Mouse (Mus musculus) adrenal gland, adult 2 months (tissue): ENCODE measurements around the gene Ptpdc1. TPM values are rescaled to one million over a fixed set of nuclear protein-coding genes. Genes with fewer than 3 reads are reported as not detected.

Experiments
- DNase-seq: peaks from one replicate; pipeline ENCODE4 v3.0.0; 2021
- long read RNA-seq: library from polyadenylated mRNA; stranded (forward); transcript quantifications from one replicate; pipeline ENCODE4 v2.0.0, GENCODE M21; 2021
- polyA plus RNA-seq: library from polyadenylated mRNA; depleted of rRNA; stranded (reverse); fragments of >200 nt; gene quantifications from 2 replicates; pipeline ENCODE4 v1.2.3, GENCODE M21; 2012; rRNA removed
- total RNA-seq, 2 experiments: library from RNA; stranded (reverse); gene quantifications; 2 replicates each; pipeline ENCODE4 v1.2.3; 2021

Ptpdc1 gene
- total RNA-seq (1 to 10 TPM; 4.6 to 9.8 TPM), polyA plus RNA-seq (1.3 and 1.4 TPM in 2 replicates)
- long read RNA-seq, full-length matches to known transcripts = 3 of 3 reads
- long read RNA-seq, partial matches to known transcripts = 0 of 3 reads
- long read RNA-seq, other reads (novel, unspliced or antisense) = 0 of 3 reads

DNA sequence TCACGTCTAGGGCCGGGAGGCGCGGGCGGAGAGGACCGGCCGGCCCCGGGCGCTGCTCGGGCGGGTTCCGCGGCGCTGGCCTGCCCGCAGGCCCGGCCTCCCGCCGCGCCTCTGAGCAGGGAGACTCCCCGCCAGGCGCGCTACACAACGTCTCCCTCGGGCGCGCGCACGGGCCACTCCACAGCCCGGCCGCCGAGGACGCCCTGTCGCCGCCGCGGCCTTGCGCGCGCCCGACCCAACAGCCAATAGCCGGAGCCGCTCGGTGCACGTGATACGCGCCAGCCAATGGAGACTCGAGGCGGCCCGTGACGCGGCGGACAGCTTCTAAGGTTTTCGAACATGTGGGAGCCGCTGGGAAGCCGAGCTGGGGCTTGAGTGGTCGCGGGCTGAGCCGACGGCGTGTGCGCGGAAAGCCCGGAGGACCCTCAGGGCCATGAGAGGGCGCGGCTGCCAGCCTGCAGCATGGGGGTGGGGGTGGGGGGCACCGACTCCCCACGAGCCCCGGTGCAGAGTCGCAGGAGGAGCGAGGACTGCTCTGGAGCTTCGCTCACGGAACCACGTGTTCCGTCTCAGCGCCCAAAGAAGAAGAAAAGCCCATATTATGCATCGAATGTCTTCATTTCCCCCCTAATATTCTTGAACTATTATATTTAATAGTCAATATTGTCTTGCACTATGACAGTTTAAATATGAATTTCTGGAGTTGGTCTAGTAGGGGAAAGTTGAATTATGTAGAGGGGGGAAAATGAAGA is at the start of gene Ptpdc1:
Gene Ptpdc1, minus strand, starts transcription at position 232 of the 752 bp plus-strand sequence.
- peak; percentile 99 for DNase-seq

DNA sequence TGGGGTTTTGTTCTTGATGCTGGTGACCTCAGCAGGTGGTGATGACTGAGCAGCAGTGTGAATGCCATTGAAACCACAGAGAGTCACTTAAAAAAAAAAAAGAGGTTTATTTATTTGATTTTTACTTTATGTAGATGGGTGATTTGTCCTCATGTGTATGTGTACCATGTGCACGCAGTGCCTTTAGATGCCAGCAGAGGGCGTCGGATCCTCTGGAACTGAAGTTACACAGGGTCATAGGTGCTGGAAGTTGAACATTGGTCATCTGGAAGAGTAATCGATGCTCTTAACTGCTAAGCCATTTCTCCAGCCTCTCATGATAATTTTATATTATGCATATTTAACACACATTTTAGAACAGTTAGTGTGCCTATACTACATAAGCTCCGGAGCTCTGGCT is 49.1 kb upstream of the Ptpdc1 start:
- no peak for DNase-seq

DNA sequence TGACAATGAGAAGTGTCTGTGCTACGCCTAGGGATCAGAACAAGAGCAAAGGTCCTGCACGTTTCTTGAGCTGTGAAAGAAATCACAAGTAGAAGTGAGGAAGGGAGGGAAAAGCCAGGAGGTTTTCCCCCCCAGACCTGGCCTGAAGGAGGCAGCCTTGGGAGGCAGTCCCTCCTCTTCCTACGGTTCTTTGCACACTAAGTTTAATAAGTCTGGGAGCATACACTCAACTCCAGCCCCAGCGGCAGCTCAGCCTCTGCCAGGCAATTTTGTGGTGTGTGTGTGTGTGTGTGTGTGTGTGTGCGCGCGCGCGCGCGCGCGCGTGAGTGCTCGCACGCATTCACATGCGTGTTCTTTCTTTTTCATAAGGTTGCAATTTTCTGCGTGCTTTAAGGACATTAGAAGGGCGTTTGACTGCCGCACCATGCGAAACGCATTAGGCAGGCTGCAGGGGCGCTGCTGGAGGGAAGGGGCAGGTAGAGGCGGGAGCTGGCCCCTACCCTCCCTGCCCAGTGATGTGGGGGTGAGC is 46.9 kb upstream of the Ptpdc1 start:
- DNase-seq = no peak

GRCm38 (mm10) chr13:48668976-48669534 is 43.6 kb upstream of the Ptpdc1 start:
- DNase-seq = no peak

DNA sequence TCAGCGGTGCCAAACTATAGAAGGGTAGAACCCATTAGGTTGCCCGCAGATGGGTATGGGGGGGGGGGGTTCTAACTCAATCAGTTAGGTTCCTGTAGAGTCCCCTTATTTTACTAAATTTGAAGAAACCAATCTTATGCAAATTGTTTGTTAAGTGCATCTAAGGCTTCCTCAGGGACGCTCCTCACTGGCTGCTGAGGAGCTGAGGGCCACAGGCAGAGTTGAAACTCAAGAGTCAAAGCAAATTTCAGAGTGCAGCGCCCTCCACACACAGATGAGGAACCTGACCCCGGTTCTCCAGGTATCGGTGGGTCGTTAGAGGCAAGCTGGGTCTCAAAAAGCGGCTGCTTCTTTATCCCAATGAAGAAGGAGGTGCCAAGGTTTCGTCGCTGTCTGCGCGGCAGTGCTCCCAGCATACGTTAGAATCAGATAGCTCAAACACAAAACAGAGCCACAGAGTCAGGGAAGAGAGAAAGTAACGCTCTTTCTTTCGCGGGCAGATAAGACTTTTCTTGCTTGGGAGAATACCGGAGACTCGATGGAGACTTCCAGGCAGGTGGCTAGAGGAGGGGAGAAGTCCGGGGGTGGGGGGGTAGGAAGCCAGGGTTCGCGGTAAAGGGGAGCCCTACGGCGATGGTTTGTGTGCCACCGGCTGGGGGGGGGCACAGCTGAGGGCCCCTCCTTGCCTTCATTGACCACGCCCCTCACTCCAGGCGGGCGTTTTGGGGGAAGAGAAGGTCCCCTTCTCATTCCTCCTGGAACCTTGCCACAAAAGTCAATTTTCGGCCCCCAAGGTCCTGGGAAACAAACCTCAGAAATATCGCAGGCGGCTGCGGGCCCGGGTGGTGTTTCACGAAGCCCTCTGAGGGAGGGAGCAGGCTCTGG is 42.9 kb upstream of the Ptpdc1 start:
- DNase-seq = no peak

DNA sequence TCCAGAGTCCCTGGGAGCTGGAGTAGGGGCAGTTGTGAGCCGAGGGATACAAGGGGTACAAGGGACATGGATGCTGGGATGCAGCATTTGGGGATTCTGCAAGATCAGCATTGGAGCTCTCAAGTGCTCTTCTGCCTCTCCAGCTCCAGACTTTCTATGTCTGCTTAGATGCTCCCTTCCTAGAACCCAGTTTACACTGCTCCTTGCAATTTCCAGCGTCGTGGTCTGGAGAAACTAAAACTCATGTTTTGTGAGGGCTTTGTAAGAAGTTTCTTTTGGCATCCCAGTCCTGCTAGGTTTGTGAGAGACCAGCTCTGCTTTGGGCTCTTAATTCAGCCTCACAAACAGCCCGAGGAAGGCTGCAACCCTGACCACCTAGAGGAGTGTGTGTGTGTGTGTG is 42.0 kb upstream of the Ptpdc1 start:
- no peak for DNase-seq

GRCm38 (mm10) chr13:48665656-48666597 is 40.5 kb upstream of the Ptpdc1 start:
- DNase-seq = no peak

DNA sequence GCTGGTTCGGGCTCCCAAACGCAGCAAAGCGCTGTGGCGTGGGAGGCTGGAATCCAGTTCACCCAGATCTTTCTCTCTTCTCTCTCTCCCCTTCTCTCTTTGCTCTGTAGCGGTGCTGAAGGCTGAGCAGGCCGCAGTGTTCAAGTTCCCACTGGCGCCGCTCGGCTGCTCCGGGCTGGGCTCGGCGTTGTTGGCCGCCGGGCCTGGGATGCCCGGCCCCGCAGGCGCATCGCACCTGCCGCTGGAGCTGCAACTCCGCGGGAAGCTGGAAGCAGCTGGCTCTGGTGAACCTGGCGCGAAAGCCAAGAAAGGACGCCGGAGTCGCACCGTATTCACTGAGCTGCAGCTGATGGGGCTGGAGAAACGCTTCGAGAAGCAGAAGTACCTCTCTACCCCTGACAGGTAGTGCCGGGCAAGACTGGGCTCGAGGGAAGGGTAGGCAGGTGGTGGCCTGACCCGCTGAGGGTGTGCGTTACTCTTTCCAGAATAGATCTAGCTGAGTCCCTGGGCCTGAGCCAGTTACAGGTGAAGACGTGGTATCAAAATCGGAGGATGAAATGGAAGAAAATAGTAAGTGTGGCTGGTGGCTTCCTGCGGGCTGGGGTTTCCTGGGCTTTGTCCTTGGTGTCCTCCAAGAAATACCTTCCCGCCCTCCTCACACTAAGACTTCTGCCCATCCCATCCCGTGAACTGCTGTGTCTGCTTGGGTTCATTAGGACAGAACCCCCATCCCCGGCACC is 39.6 kb upstream of the Ptpdc1 start:
- no peak for DNase-seq

DNA sequence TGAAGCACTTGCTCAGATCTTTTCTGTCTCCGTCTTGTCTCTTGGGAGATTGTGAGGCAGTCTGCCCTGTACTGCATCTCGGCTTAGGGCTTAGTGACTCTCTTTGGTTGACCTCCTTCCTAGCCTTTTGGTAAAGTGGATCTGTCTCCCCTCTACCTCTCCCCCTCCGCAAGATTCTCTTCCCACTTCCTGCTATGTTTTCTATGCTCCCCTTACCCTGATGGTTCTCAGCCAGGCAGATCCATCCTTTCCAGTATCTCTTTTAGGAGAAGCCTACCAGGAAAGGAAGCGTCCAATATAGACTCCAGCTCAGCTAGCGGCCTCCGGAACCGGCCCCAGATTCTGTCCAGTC is 38.5 kb upstream of the Ptpdc1 start:
- DNase-seq = no peak

- DNase-seq = no peak
These were observed 37.9 kb upstream of the Ptpdc1 start for GRCm38 (mm10) chr13:48663211-48663987.

DNA sequence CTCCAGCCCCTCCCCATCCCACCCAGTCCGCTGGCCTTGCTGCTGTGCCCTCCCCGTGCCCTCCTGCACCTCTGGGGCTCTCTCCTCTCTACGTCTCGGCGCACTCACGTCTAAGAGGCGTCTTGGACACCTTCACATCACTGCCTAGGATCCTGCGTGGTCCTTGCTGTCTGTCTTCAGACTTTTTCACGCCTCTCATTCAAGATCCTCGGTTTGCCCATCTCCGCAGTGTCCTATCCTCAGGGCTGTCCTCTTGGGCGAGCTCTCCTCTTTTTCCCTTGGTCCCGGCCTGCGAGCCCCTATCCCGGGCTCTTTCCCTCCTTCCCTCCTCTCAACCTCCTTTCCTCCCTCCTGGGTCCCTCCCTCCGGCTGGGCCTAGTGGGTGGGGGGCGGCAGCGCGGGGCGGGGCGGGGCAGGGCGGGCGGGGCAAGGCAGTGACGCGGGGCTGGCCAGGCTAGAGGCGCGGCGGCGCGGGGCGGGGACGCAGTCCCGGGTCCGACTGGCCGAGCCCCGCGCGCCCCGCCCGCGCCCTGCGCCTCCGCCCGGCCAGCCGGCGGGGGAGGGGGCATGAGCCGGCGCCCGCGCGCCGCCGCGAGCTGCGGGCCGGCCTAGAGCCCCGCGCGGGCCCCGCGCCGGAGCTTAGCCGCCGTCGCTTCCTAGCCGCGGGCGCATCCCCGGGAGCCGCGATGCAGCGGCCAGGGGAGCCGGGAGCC is 37.1 kb upstream of the Ptpdc1 start, which contains the start of gene Barx1:
Gene Barx1, plus strand, starts transcription at position 568 of the 713 bp plus-strand sequence.
- DNase-seq = no peak

GRCm38 (mm10) chr13:48661561-48661960 is 36.1 kb upstream of the Ptpdc1 start:
- no peak for DNase-seq

GRCm38 (mm10) chr13:48660741-48661140 is 35.3 kb upstream of the Ptpdc1 start:
- DNase-seq = no peak

DNA sequence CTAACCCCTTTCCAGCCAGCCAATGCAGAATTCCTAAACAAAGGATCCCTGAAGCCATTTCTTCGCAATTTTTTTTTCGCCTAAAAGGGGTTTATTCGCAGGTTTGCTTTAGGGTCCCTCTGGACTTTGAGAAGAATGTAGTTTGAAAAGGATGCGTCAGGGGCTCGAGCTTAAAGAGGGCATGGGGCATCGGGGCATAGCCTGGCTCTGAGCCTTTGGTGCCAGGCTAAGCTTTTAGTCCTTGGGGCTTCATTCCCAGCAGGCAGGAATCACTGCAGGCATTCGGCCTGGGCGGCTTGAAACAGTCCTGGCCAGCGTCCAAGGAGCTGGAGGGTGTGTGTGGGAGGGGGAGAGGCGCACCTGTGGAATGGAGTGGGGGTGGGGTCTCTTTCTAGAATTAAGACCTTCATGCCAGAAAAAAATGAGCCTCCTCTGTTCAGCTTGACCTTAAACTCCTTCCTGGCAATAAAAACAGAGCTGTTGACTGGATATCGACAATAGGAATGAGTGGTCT is 34.8 kb upstream of the Ptpdc1 start:
- no peak for DNase-seq

DNA sequence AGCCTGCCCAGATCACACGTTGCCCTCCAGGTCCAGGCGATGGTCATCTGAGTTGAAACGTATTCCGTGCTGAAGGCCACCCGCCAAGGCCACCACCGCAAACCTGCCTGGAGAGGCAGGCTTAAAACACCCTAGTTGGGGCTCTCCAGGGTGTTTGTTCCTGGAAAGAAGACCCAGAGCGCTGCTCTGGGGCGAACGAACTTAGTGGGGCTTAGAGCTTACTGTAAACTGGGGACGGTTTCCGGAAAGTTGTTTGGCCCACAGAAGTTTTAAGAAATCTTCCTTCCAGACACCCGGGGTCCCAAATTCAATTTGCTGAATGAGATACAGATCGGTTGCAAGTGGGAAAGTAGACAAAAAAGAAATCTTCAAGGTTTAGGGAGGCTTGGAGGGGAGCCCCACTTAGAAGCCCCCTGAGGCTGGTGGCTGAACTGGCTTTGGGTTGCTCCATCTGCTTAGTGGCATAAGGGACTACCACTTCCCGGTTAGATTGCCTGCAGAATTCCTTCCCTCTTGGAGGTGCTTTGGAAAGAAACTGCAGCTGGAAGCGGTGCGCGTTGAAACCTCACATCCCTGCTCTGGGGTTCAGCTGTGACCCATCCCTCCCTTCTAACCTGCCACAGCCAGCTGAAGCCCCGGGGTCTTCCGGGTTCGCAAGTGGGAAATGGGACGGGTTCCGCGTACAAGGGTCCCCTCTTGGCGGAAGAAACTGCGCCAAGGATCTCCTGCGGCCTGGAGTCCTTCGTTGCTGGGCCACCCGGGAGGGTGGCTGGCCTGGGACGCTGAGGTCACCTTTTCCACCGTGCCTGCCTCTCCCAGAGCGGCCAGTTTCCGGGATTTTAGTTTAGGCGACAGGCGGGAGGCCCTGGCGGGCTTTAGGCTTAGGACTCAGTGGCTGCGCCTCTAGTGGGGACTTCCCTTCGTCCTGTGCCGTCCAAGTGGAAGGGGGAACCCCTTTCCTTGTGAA is 34.1 kb upstream of the Ptpdc1 start:
- DNase-seq = no peak

- peak; percentile 31 for DNase-seq
These were observed 33.3 kb upstream of the Ptpdc1 start for GRCm38 (mm10) chr13:48658588-48659253.

GRCm38 (mm10) chr13:48657791-48658190 is 32.3 kb upstream of the Ptpdc1 start:
- no peak for DNase-seq
